Mouse (Mus musculus) liver, embryonic 15.5 days (tissue): Measurements from ENCODE around the gene Dlk1. TPM values are rescaled to one million over a fixed set of nuclear protein-coding genes. Genes with fewer than 3 reads are reported as not detected.

ENCODE experiments used
- ATAC-seq: fragments of 200-750 bp; cut with Nextera tagmentation; 2 replicates; pipeline ENCODE4 v1.8.0; 2017; ENCODE audit warnings: moderate number of reproducible peaks, mild to moderate bottlenecking, moderate library complexity; ENCODE audit not compliant: insufficient read depth
- H3K27ac ChIP-seq: fragments of 300-500 bp; sonication (generic); replicated peaks from 2 replicates; pipeline ENCODE4 v1.5.1; 2015; ENCODE audit warnings: mild to moderate bottlenecking, inconsistent platforms
- H3K27me3 ChIP-seq: fragments of 300-500 bp; sonication (generic); 2 replicates; pipeline ENCODE4 v1.6.1; 2015; ENCODE audit warnings: mild to moderate bottlenecking, inconsistent platforms
- H3K36me3 ChIP-seq: fragments of 300-500 bp; sonication (generic); replicated peaks from 2 replicates; pipeline ENCODE4 v1.6.1; 2015; ENCODE audit warnings: moderate library complexity, mild to moderate bottlenecking, inconsistent platforms
- H3K4me1 ChIP-seq: fragments of 300-500 bp; sonication (generic); replicated peaks from 2 replicates; pipeline ENCODE4 v1.6.1; 2015; ENCODE audit warnings: inconsistent platforms
- H3K4me2 ChIP-seq: fragments of 300-500 bp; sonication (generic); 2 replicates; pipeline ENCODE4 v1.6.1; 2015; ENCODE audit warnings: moderate library complexity, mild to moderate bottlenecking, inconsistent platforms
- H3K4me3 ChIP-seq: fragments of 300-500 bp; sonication (generic); replicated peaks from 2 replicates; pipeline ENCODE4 v1.5.1; 2015; ENCODE audit warnings: mild to moderate bottlenecking, inconsistent platforms
- H3K9ac ChIP-seq: fragments of 300-500 bp; sonication (generic); 2 replicates; pipeline ENCODE4 v1.6.1; 2015; ENCODE audit warnings: moderate library complexity, mild to moderate bottlenecking, inconsistent platforms
- H3K9me3 ChIP-seq: fragments of 300-500 bp; sonication (generic); replicated peaks from 2 replicates; pipeline ENCODE4 v1.6.1; 2016; ENCODE audit warnings: inconsistent platforms
- WGBS: fragments of 180-500 bp; shearing (Covaris S2); methylation state at CpG from one replicate; pipeline ENCODE4 v1.1.7; 2015; ENCODE audit warnings: mixed read lengths; ENCODE audit not compliant: insufficient replicate concordance; 5-methylcytosine and 5-hydroxymethylcytosine counted together
- polyA plus RNA-seq: library from polyadenylated mRNA; unstranded; fragments of >200 nt; fragmentation: Nextera tagmentation; extraction: Ambion mirVana; gene quantifications from 2 replicates; pipeline ENCODE4 v1.2.1, GENCODE M21; 2015

The Dlk1 gene
- polyA plus RNA-seq, 1 experiment from 2014 or later: 455 TPM

- 57% methylated on average over 8 of the region's 8 CpGs for WGBS
- no peak overlapping the region for H3K4me2 ChIP-seq
- no peaks in the 10 kb centered on the region for H3K27me3 ChIP-seq
- no peak overlapping the region for H3K4me3 ChIP-seq
- peaks cover 48% of the 10 kb centered on the region for H3K4me1 ChIP-seq
- ATAC-seq: no peak
- H3K27ac ChIP-seq: 0 out of 2 replicates have a peak overlapping the region, but pooled peaks have one; percentile 35
- no peaks in the 10 kb centered on the region for H3K9me3 ChIP-seq
- H3K36me3 ChIP-seq: no peaks in the 10 kb centered on the region
- no peak overlapping the region for H3K9ac ChIP-seq
Measured at GRCm38 (mm10) chr12:109510247-109510646, 57.6 kb downstream of the Dlk1 start.

GRCm38 (mm10) chr12:109511456-109511855, 58.8 kb downstream of the Dlk1 start:
- 0 out of 2 replicates have a peak overlapping the region, but pooled peaks have one; percentile 58 for H3K27ac ChIP-seq

GRCm38 (mm10) chr12:109512151-109512907, 59.7 kb downstream of the Dlk1 start:
- WGBS: 18% methylated on average over 13 of the region's 13 CpGs
- peaks cover 54% of the 10 kb centered on the region for H3K4me1 ChIP-seq
- ATAC-seq: peak; percentile 77
- peak overlapping the region; percentile 58 for H3K27ac ChIP-seq
- H3K9me3 ChIP-seq: no peaks in the 10 kb centered on the region
- H3K36me3 ChIP-seq: no peaks in the 10 kb centered on the region
- H3K9ac ChIP-seq: no peak overlapping the region
- H3K4me3 ChIP-seq: no peak overlapping the region
- H3K27me3 ChIP-seq: no peaks in the 10 kb centered on the region
- no peak overlapping the region for H3K4me2 ChIP-seq

More at GRCm38 (mm10) chr12:109511456-109511855, 58.8 kb downstream of the Dlk1 start:
- no peak overlapping the region for H3K4me2 ChIP-seq
- H3K4me1 ChIP-seq: peaks cover 48% of the 10 kb centered on the region
- no peaks in the 10 kb centered on the region for H3K27me3 ChIP-seq
- no peak overlapping the region for H3K4me3 ChIP-seq
- no peak overlapping the region for H3K9ac ChIP-seq
- H3K36me3 ChIP-seq: no peaks in the 10 kb centered on the region
- H3K9me3 ChIP-seq: no peaks in the 10 kb centered on the region
- ATAC-seq: no peak
- WGBS: 60% methylated on average over 8 of the region's 8 CpGs

Other genes starting within 250 kb of the Dlk1 start
- 0.67 and 0.81 TPM in 2 replicates for gene Rtl1, start 147.5 kb downstream of the Dlk1 start, polyA plus RNA-seq